Mouse (Mus musculus) CD4-positive naive resting alpha-beta T cell, adult 76 days (primary cell): ENCODE data around the gene Ilkap. TPM values are rescaled to one million over a fixed set of nuclear protein-coding genes. Genes with fewer than 3 reads are reported as not detected.

ENCODE experiments used
- total RNA-seq: library from RNA; stranded (reverse); gene quantifications from one replicate; pipeline ENCODE4 v1.2.4, GENCODE M21; 2023

Gene Ilkap
- 146 TPM for total RNA-seq

DNA sequence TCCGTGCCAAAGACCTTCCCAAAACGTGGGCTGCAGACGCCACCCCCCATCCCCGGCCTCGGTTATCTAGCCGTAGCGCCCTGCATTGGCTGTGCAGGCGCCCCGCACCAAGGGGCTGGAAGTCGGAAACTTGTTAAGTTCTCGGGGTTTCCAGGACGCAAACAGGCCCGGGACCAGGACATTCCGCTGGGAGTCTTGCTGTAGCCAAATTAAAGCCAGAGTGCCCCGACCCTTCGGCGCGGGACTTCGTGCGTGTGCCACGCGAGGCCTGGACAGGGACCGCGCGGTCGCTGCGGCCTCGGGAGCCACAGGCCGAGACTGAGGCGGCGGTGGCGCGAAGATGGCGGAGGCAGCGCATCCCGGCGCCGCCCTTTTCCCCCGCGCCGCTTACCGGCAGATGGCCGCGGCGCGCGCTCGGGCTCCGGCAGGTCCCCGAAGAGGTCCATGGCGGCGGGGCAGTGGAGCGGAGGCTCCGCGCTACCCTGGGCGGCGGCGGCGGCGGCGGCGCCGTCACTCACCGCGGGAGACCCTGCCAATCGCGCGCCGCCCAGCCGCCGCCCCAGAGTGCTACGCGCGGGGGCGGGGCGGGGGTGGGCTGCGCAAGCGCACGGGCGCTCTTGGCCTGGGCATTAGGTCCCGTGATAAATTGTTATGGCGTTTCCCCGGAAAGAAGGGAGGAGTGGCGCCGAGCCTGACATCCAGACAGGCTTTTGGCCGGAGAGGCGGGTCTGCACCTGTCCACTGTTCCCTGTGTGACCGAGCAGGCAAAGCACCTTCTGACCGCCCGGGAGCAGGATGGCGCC lies at the start of gene Ilkap:
Ilkap (minus strand) TSS at position 556 of the 803 bp plus-strand sequence.

DNA sequence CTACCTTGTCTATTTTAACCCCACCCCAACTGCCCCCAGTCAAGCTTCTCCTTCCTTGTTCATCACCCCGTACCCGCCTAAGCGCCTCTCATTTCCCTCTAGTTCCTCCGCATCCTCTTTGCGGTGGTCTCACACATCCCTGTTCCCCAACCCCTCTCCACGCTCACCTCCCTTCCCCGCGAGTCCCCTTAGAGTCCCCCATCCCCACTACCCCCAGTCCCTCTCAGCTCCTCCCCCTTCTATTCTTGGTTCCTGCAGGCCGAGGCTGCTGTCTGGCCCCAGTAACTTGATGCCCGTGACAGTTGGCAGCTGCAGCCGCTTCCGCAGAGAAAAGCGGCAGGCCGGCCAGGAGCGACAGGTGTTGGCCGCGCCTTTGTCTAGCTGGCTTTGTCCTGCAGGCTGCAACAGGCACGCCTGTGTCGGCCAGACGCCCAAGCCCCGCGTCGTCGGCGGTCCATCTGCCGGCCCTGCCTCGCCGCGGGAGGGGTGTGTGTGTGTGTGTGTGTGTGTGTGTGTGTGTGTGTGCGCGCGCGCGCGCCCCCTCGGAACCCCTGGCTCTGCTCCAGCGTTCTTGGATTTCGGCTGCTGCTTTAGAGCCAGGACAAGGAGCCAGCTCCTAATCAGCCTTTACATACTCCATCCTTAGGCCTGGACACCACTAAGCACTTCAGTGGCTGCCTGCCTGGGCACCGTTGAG lies 15.4 kb upstream of the Ilkap start, which contains the start of gene Hes6:
Hes6 (minus strand) TSS at position 141 of the 697 bp plus-strand sequence.

DNA sequence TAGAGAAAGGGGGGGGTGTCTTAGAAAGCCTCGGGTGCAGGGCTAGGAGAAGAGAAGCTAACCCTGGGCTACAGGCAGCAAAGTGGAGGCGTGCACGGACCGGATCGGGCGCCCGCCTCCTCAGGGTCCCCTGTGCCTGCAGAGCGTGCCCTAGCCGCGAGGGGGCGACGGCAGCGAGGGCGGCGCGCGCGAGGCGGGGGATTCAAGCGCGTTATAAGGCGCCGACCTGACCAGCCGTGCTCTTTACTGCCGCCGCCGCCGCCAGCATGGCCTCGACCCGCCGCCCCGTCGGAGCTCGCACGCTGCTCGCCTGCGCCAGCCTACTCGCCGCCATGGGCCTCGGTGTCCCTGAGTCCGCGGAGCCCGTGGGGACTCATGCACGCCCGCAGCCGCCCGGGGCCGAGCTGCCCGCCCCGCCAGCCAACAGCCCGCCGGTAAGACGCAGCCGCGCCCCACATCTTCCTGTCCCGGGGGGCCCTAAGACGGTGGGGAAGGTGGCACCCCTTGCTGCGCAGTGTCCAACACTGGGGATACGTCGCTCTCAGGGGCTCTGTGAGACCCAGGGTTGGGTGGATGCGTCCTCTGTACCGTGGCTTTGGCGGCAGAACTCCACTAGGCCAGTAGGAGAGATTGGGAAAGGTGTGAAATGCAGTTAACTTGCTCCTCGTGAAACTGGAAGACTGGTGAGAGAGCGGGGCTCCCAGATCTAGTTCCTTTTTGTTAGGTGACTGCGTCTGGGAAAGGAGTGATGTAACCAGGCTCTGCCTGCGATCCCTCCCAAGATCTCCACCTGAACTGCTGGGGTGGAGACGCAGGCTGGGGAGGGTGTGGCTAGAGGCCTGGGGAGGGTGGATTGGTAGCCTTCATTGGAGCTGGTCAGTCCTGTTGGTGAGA lies 32.2 kb downstream of the Ilkap start, which contains the start of gene Erfe:
Erfe (plus strand) TSS at position 216 of the 894 bp plus-strand sequence.

DNA sequence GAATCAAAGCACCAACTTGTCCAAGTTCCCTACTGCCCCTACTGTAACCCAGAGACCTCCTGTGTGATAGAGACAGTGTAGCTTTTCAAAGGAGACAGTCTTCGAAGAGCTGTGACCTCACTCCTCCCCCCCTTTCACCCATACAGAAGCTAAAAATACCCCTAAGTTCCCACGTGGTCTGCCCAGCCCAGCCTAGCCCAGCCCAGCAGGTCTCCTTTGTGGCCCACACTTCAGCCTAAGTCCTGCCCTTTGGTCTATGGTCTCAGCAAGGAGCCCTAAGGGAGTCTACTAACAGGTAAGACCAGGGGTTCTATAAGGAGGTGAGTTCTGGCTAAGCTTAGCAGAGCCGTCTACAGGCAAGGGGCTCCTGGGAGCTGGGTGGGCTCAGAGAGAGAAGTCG lies 47.8 kb downstream of the Ilkap start, which contains the start of gene Klhl30:
Klhl30 (plus strand) TSS at position 176 of the 400 bp plus-strand sequence.

Other genes with a start within 250 kb of the Ilkap start
- gene Ramp1, start 219.0 kb downstream of the Ilkap start, total RNA-seq: 17.5 TPM
- gene Ube2f, start 148.5 kb downstream of the Ilkap start, total RNA-seq: 55.4 TPM
- gene Scly, start 100.5 kb downstream of the Ilkap start, total RNA-seq: 16.3 TPM
- 0.23 TPM for gene Espnl, start 76.7 kb downstream of the Ilkap start, total RNA-seq
- gene Klhl30, start 47.8 kb downstream of the Ilkap start, total RNA-seq: not detected
- 0.62 TPM for gene Erfe, start 32.4 kb downstream of the Ilkap start, total RNA-seq
- gene Hes6, start 15.2 kb upstream of the Ilkap start, total RNA-seq: 27.0 TPM
- 16.4 TPM for gene Per2, start 60.5 kb upstream of the Ilkap start, total RNA-seq
- 4.8 TPM for gene Traf3ip1, start 95.8 kb upstream of the Ilkap start, total RNA-seq
- 9.3 TPM for gene Asb1, start 141.7 kb upstream of the Ilkap start, total RNA-seq